Mouse (Mus musculus): Measurements from ENCODE around the gene Scd3. TPM values are rescaled to one million over a fixed set of nuclear protein-coding genes. Genes with fewer than 3 reads are reported as not detected.

Scd3 gene
- total and polyA plus RNA-seq, 2 experiments from 2014 or later, result 0.14 TPM; not detected in 1

- 40% methylated on average over 9 of the region's 9 CpGs for WGBS
- H3K9ac ChIP-seq (replicated peaks; ENCODE audit: low read depth, low read length), result no peak overlapping the region
- H3K27me3 ChIP-seq (ENCODE audit: control insufficient read depth, insufficient read depth, low read length), result no peaks in the 10 kb centered on the region
- no peak for TF ChIP-seq EP300 (IDR thresholded peaks at IDR 0.05; ENCODE audit: low read depth)
- no peak for TF ChIP-seq CTCF (IDR thresholded peaks at IDR 0.05; ENCODE audit: low read depth)
- H3K4me3 ChIP-seq (ENCODE audit: low read depth, low read length), result no peak overlapping the region
- H3K9me3 ChIP-seq (replicated peaks; ENCODE audit: control insufficient read depth, low read length), result no peaks in the 10 kb centered on the region
- H3K4me1 ChIP-seq (ENCODE audit: control insufficient read depth, insufficient read depth), result peaks cover 46% of the 10 kb centered on the region
- ATAC-seq (ENCODE audit: insufficient read depth, low read depth), result no peak
- peak overlapping the region; percentile 55; the same call in 1 of the 2 replicates for H3K27ac ChIP-seq (ENCODE audit: low read depth)
- no peak overlapping the region; the same call in 1 of the 2 replicates for H3K4me2 ChIP-seq (ENCODE audit: low read depth, low read length)
- no peaks in the 10 kb centered on the region for H3K36me3 ChIP-seq (replicated peaks; ENCODE audit: control insufficient read depth, insufficient read depth, low read length)
- no peak for DNase-seq (ENCODE audit: low spot score)
Measured at GRCm38 (mm10) chr19:44282534-44283156, 79.6 kb downstream of the Scd3 start.

- Histone ChIP-seq H3K9me3 (replicated peaks; ENCODE audit: control insufficient read depth, low read length) (no peaks in the 10 kb centered on the region), H3K4me3 (ENCODE audit: low read depth, low read length) (peak overlapping the region; percentile 50), H3K4me1 (ENCODE audit: control insufficient read depth, insufficient read depth) (peaks cover 49% of the 10 kb centered on the region), H3K4me2 (ENCODE audit: low read depth, low read length) (peak overlapping the region; percentile 85), H3K9ac (replicated peaks; ENCODE audit: low read depth, low read length) (peak overlapping the region; percentile 45; the same call in 1 of the 2 replicates), H3K36me3 (replicated peaks; ENCODE audit: control insufficient read depth, insufficient read depth, low read length) (no peaks in the 10 kb centered on the region), H3K27me3 (ENCODE audit: control insufficient read depth, insufficient read depth, low read length) (no peaks in the 10 kb centered on the region), H3K27ac (ENCODE audit: low read depth) (peak overlapping the region; percentile 94)
- no peak for DNase-seq (ENCODE audit: low spot score)
- ATAC-seq (ENCODE audit: insufficient read depth, low read depth), result no peak
- WGBS, result 40% methylated on average over 15 of the region's 15 CpGs
- TF ChIP-seq CTCF (IDR thresholded peaks at IDR 0.05; ENCODE audit: low read depth) (no peak), EP300 (IDR thresholded peaks at IDR 0.05; ENCODE audit: low read depth) (no peak)
Measured at GRCm38 (mm10) chr19:44283157-44284024, 80.3 kb downstream of the Scd3 start.

- Histone ChIP-seq H3K9ac (replicated peaks; ENCODE audit: low read depth, low read length) (peak overlapping the region; percentile 50), H3K27ac (ENCODE audit: low read depth) (peak overlapping the region; percentile 94), H3K4me2 (ENCODE audit: low read depth, low read length) (peak overlapping the region; percentile 85), H3K4me3 (ENCODE audit: low read depth, low read length) (peak overlapping the region; percentile 50), H3K36me3 (replicated peaks; ENCODE audit: control insufficient read depth, insufficient read depth, low read length) (no peaks in the 10 kb centered on the region), H3K4me1 (ENCODE audit: control insufficient read depth, insufficient read depth) (peaks cover 51% of the 10 kb centered on the region), H3K9me3 (replicated peaks; ENCODE audit: control insufficient read depth, low read length) (no peaks in the 10 kb centered on the region), H3K27me3 (ENCODE audit: control insufficient read depth, insufficient read depth, low read length) (no peaks in the 10 kb centered on the region)
- under 1% methylated on average over 34 of the region's 38 CpGs for WGBS
- ATAC-seq (ENCODE audit: insufficient read depth, low read depth) (peak; percentile 98), DNase-seq (ENCODE audit: low spot score) (peak; percentile 97)
- TF ChIP-seq EP300 (IDR thresholded peaks at IDR 0.05; ENCODE audit: low read depth), result 0 out of 2 replicates have a peak, but pooled peaks have one; percentile 45
- no peak for TF ChIP-seq CTCF (IDR thresholded peaks at IDR 0.05; ENCODE audit: low read depth)
Measured at GRCm38 (mm10) chr19:44284025-44284695, 81.1 kb downstream of the Scd3 start.

GRCm38 (mm10) chr19:44284723-44285122 is 81.7 kb downstream of the Scd3 start:
- H3K4me1 ChIP-seq (ENCODE audit: control insufficient read depth, insufficient read depth), result peaks cover 51% of the 10 kb centered on the region
- 2% methylated on average over 11 of the region's 11 CpGs for WGBS
- H3K9ac ChIP-seq (replicated peaks; ENCODE audit: low read depth, low read length), result peak overlapping the region; percentile 50
- peak overlapping the region; percentile 50 for H3K4me3 ChIP-seq (ENCODE audit: low read depth, low read length)
- ATAC-seq (ENCODE audit: insufficient read depth, low read depth) (peak; percentile 36), DNase-seq (ENCODE audit: low spot score) (peak; percentile 67)
- peak overlapping the region; percentile 94 for H3K27ac ChIP-seq (ENCODE audit: low read depth)
- H3K36me3 ChIP-seq (replicated peaks; ENCODE audit: control insufficient read depth, insufficient read depth, low read length), result no peaks in the 10 kb centered on the region
- H3K9me3 ChIP-seq (replicated peaks; ENCODE audit: control insufficient read depth, low read length), result no peaks in the 10 kb centered on the region
- TF ChIP-seq EP300 (IDR thresholded peaks at IDR 0.05; ENCODE audit: low read depth) (no peak), CTCF (IDR thresholded peaks at IDR 0.05; ENCODE audit: low read depth) (no peak)
- peak overlapping the region; percentile 85 for H3K4me2 ChIP-seq (ENCODE audit: low read depth, low read length)
- no peaks in the 10 kb centered on the region for H3K27me3 ChIP-seq (ENCODE audit: control insufficient read depth, insufficient read depth, low read length)

- H3K27ac ChIP-seq (ENCODE audit: low read depth), result no peak overlapping the region
- H3K4me2 ChIP-seq (ENCODE audit: low read depth, low read length), result no peak overlapping the region
- no peaks in the 10 kb centered on the region for H3K36me3 ChIP-seq (replicated peaks; ENCODE audit: control insufficient read depth, insufficient read depth, low read length)
- 94% methylated on average over 8 of the region's 8 CpGs for WGBS
- H3K9me3 ChIP-seq (replicated peaks; ENCODE audit: control insufficient read depth, low read length), result no peaks in the 10 kb centered on the region
- no peak for DNase-seq (ENCODE audit: low spot score)
- peaks cover 46% of the 10 kb centered on the region for H3K4me1 ChIP-seq (ENCODE audit: control insufficient read depth, insufficient read depth)
- H3K9ac ChIP-seq (replicated peaks; ENCODE audit: low read depth, low read length), result no peak overlapping the region
- TF ChIP-seq CTCF (IDR thresholded peaks at IDR 0.05; ENCODE audit: low read depth), result no peak
- no peak for TF ChIP-seq EP300 (IDR thresholded peaks at IDR 0.05; ENCODE audit: low read depth)
- no peak for ATAC-seq (ENCODE audit: insufficient read depth, low read depth)
- no peaks in the 10 kb centered on the region for H3K27me3 ChIP-seq (ENCODE audit: control insufficient read depth, insufficient read depth, low read length)
- H3K4me3 ChIP-seq (ENCODE audit: low read depth, low read length), result no peak overlapping the region
Measured at GRCm38 (mm10) chr19:44285554-44285953, 82.5 kb downstream of the Scd3 start.

Data from heart, postnatal 0 days (tissue).